Mouse (Mus musculus) G1E (cell line): ENCODE data around the gene Nuak2. TPM values are rescaled to one million over a fixed set of nuclear protein-coding genes. Genes with fewer than 3 reads are reported as not detected.

Source experiments
- ATAC-seq: 2 replicates; pipeline ENCODE4 v1.8.0; 2016; ENCODE audit warnings: mild to moderate bottlenecking; ENCODE audit not compliant: insufficient number of reproducible peaks, poor library complexity, low FRiP score, severe bottlenecking; ENCODE audit errors: extremely low read depth
- DNase-seq: peaks from one replicate; pipeline ENCODE4 v3.0.0; 2012; ENCODE audit warnings: low spot score
- H3K27me3 ChIP-seq: 2 replicates; pipeline ENCODE4 v1.6.1; 2012; ENCODE audit warnings: mild to moderate bottlenecking, low read length, inconsistent platforms; ENCODE audit not compliant: insufficient read depth
- H3K36me3 ChIP-seq: replicated peaks from 2 replicates; pipeline ENCODE3; 2012; ENCODE audit warnings: mild to moderate bottlenecking, inconsistent platforms
- H3K4me1 ChIP-seq: 2 replicates; pipeline ENCODE4 v1.6.1; 2012; ENCODE audit warnings: low read depth, low read length, inconsistent platforms, mixed read lengths; ENCODE audit not compliant: insufficient read depth
- H3K4me3 ChIP-seq: 2 replicates; pipeline ENCODE4 v1.5.1; 2012; ENCODE audit warnings: low read depth, mild to moderate bottlenecking, inconsistent platforms, low read length, moderate library complexity, mixed read lengths
- H3K9me3 ChIP-seq: replicated peaks from 2 replicates; pipeline ENCODE4 v1.6.1; 2012; ENCODE audit warnings: inconsistent platforms
- CTCF ChIP-seq: IDR thresholded peaks from 2 replicates; pipeline ENCODE4 v1.5.1; 2012; ENCODE audit warnings: low read depth, low read length, inconsistent platforms, mixed read lengths
- GATA1 ChIP-seq: IDR thresholded peaks from 2 replicates; pipeline ENCODE4 v1.6.1; 2012; ENCODE audit warnings: borderline replicate concordance, low read length, inconsistent platforms, mixed read lengths
- GATA2 ChIP-seq: IDR thresholded peaks from 2 replicates; pipeline ENCODE4 v1.6.1; 2012; ENCODE audit warnings: low read depth, low read length, inconsistent platforms, borderline replicate concordance
- POLR2AphosphoS5 ChIP-seq: IDR thresholded peaks from 2 replicates; pipeline ENCODE4 v1.6.1; 2012; ENCODE audit warnings: low read depth, low read length, inconsistent platforms; ENCODE audit not compliant: insufficient replicate concordance
- TAL1 ChIP-seq: conservative IDR thresholded peaks from 2 replicates; pipeline ENCODE4 v1.6.1; 2012; ENCODE audit warnings: low read depth, low read length, inconsistent platforms, mixed read lengths
- polyA plus RNA-seq: library from polyadenylated mRNA; stranded (reverse); fragments of >175 nt; gene quantifications from 2 replicates; pipeline ENCODE4 v1.2.3, GENCODE M21; 2012
- total RNA-seq, 2 experiments: library from RNA; stranded (forward) in 1 of 2; stranded (reverse) in 1 of 2; fragments of 200-1000 nt in 1 of 2; fragments of >200 nt in 1 of 2; fragmentation: Nextera tagmentation in 1 of 2; gene quantifications; 2 replicates each; pipeline ENCODE4 v1.2.3; 2014 to 2017

The Nuak2 gene
- total and polyA plus RNA-seq, 3 experiments, result 0.33 TPM; not detected in 2

DNA sequence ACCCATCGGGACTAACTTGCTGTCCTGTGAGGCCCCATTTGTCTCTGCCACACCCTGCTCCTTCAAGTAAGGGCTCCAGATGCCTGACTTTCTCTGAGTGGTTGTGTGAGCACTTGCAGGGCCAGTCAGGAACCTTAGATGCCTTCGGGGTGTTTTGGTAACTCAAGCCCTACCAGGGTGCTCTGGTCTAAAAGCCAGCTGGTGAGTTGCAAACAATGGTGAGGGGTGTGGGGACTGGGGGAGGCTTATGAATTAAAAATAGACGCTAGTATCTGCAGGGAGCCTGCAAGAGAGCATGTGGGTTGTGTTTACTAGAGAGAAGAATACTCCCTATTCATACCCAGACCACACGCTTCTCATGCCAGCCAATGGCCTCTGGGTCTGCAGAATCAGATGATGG is 59.3 kb downstream of the Nuak2 start:
- Histone ChIP-seq H3K36me3 (peaks cover 85% of the 10 kb centered on the region), H3K4me3 (no peak overlapping the region; the same call in 1 of the 2 replicates), H3K27me3 (no peaks in the 10 kb centered on the region), H3K4me1 (peaks cover 97% of the 10 kb centered on the region), H3K9me3 (no peaks in the 10 kb centered on the region)
- no peak for ATAC-seq
- no peak for DNase-seq
- no peak for TF ChIP-seq CTCF
- TF ChIP-seq GATA2, result no peak
- TF ChIP-seq TAL1, result no peak
- TF ChIP-seq GATA1, result no peak
- TF ChIP-seq POLR2AphosphoS5, result no peak

DNA sequence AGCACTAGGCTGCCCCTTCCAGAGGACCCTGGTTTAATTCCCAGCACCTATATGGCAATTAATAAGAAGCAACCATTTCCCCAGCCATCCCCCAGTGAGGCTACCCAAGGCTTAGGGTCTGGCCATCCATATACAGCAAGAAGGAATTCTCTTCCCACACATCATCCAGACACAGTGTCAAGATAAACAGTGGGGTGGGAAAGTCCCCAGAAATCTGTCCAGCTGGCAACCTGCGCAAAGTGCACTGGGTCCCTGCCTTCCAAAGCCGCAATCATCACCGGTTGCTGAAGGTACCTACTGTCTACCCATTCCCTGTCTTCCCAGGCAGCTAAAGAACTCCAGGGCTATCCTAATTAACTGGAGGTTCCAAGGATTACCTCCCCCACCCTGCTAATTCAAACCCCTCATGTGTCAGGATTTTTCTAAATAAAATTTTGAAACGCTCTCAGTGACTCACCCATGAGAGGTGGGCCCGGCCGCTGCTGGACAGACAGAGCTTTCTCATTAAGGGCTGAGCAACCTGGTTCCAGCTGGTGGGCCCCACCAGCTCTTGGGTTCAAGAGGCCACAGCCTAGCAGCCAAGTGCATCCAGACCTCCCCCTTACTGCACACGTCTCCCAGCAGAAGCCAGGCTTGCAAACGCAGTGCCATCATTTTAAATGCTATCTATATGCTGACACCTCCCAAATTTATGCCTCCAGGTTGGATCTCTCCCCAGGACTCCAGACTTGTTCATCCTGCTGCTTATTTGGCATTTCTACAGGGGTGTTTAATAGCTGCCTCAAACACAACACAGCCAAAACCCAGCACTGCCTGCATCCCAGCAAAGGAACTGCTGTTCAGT is 60.5 kb downstream of the Nuak2 start:
- no peak for ATAC-seq
- Histone ChIP-seq H3K27me3 (no peaks in the 10 kb centered on the region), H3K9me3 (no peaks in the 10 kb centered on the region), H3K4me1 (peaks cover 97% of the 10 kb centered on the region), H3K36me3 (peaks cover 87% of the 10 kb centered on the region), H3K4me3 (peak overlapping the region; percentile 18; the same call in 1 of the 2 replicates)
- no peak for DNase-seq
- TF ChIP-seq GATA1, result no peak
- no peak for TF ChIP-seq TAL1
- no peak for TF ChIP-seq POLR2AphosphoS5
- no peak for TF ChIP-seq GATA2
- no peak for TF ChIP-seq CTCF

DNA sequence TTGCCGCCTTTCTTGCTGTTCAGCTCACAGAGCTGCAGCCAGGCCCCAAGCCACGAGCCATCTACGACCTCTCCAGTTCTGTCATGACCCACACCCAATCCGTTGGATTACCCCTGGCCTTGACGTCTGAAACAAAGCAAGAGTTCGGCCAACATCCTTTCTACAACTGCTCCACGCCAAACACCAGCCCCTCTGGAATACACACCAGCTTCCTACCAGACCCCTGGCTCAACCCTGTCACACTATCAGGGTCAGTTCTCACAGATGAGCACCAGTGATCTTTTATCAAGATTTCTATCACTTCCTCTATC is 61.1 kb downstream of the Nuak2 start:
- H3K9me3 ChIP-seq, result no peaks in the 10 kb centered on the region
- H3K36me3 ChIP-seq, result peaks cover 82% of the 10 kb centered on the region
- H3K4me1 ChIP-seq, result peaks cover 97% of the 10 kb centered on the region
- TF ChIP-seq GATA2 (no peak), CTCF (no peak), GATA1 (no peak), TAL1 (no peak), POLR2AphosphoS5 (no peak)
- DNase-seq (no peak), ATAC-seq (no peak)
- H3K27me3 ChIP-seq, result no peaks in the 10 kb centered on the region
- H3K4me3 ChIP-seq, result peak overlapping the region; percentile 18; the same call in 1 of the 2 replicates

DNA sequence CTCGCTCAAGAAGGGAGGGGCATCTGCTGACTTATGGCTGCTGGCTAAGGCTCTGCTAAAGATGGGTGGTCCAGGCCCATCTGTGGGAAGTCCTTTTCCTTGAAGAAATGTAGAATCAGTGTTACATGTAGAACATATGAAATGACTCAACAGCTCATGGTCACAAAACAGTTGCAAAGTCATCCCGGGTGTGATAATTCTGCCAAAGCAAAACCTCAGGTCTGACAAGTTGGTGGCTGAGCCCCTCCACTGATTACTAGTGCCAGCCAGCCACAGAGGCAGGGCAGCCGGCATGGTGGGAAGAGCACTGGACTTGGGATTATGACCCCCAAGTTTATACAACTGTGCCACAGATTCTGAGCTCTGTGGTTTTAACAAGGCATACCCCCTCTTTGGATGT is 61.9 kb downstream of the Nuak2 start:
- H3K4me3 ChIP-seq, result peak overlapping the region; percentile 7; the same call in 1 of the 2 replicates
- TF ChIP-seq POLR2AphosphoS5 (no peak), CTCF (no peak), GATA1 (no peak), TAL1 (no peak), GATA2 (no peak)
- DNase-seq (no peak), ATAC-seq (no peak)
- H3K27me3 ChIP-seq, result no peaks in the 10 kb centered on the region
- H3K9me3 ChIP-seq, result no peaks in the 10 kb centered on the region
- H3K36me3 ChIP-seq, result peaks cover 78% of the 10 kb centered on the region
- H3K4me1 ChIP-seq, result peaks cover 97% of the 10 kb centered on the region

DNA sequence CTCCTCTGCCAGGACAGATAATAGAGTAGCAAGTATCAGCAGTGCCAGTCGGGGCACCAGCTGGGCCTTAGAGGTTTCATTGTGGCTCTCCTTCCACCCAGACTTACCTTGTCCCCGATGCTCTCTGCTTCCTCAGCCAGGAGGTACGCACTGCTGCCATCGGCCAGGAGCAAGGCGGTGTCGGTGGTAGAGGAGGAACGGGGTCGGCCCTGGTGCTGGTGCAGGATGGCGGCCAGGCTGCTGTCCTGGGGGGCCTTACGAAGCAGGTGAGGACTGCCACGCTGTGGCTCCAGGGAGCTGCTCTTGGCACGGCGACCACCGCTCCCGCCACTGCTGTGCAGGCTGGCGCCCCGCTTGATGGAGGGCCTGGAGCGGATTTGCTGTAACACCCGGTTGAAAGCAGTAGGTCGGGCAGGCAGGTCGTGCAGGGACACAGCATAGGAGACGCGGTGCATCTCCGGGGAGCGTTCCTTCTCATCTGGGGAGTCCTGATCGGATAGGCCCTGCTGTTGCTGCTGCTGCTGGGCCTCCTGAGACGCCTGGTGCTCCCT is 64.7 kb downstream of the Nuak2 start:
- H3K9me3 ChIP-seq, result no peaks in the 10 kb centered on the region
- DNase-seq, result no peak
- no peak for ATAC-seq
- peaks cover 95% of the 10 kb centered on the region for H3K4me1 ChIP-seq
- no peaks in the 10 kb centered on the region for H3K27me3 ChIP-seq
- H3K4me3 ChIP-seq, result peak overlapping the region; percentile 24; the same call in 1 of the 2 replicates
- H3K36me3 ChIP-seq, result peaks cover 70% of the 10 kb centered on the region
- no peak for TF ChIP-seq CTCF
- no peak for TF ChIP-seq POLR2AphosphoS5
- TF ChIP-seq GATA1, result no peak
- TF ChIP-seq TAL1, result no peak
- no peak for TF ChIP-seq GATA2

DNA sequence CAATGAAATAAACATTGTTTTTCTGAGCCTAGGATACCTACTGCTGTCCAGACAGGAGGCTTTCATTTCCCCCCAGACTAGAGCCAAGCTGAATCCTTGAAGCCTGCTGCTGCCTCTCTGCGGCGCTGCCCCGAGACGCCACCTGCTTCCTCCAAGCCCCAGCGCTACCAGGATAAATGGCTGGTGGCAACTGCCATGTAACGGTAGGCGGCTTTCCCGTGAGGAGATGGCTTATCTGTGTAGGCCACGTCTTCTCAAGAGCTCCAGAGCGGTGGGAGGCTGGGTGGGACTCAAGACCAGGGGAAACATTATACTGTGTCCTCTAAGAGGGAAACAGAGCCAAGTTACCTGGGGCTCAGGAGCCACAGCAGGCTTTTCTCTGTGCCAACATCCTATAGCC is 66.0 kb downstream of the Nuak2 start:
- Histone ChIP-seq H3K36me3 (peaks cover 69% of the 10 kb centered on the region), H3K4me1 (peaks cover 95% of the 10 kb centered on the region)

More for the DNA sequence above, 66.0 kb downstream of the Nuak2 start:
- ATAC-seq, result peak; percentile 86
- DNase-seq, result peak; percentile 93
- Histone ChIP-seq H3K4me3 (peak overlapping the region; percentile 63; the same call in 1 of the 2 replicates), H3K27me3 (no peaks in the 10 kb centered on the region), H3K9me3 (no peaks in the 10 kb centered on the region)
- TF ChIP-seq TAL1, result peak; percentile 29; the same call in 1 of the 2 replicates
- TF ChIP-seq CTCF, result no peak
- TF ChIP-seq GATA1, result no peak
- no peak for TF ChIP-seq GATA2
- no peak for TF ChIP-seq POLR2AphosphoS5

Other genes with a start within 250 kb of the Nuak2 start
- not detected in 2 replicates for gene Mfsd4a, start 248.1 kb upstream of the Nuak2 start, total RNA-seq (2014; fragmentation: Nextera tagmentation)
- gene Mfsd4a, start 248.1 kb upstream of the Nuak2 start, total RNA-seq (2017), result 0.70 and 1.0 TPM in 2 replicates
- gene Mfsd4a, start 248.1 kb upstream of the Nuak2 start, polyA plus RNA-seq, result not detected in 2 replicates
- not detected in 2 replicates for gene Cdk18, start 176.4 kb upstream of the Nuak2 start, total RNA-seq (2014; fragmentation: Nextera tagmentation)
- 0.06 and 0.33 TPM in 2 replicates for gene Cdk18, start 176.4 kb upstream of the Nuak2 start, total RNA-seq (2017)
- gene Cdk18, start 176.4 kb upstream of the Nuak2 start, polyA plus RNA-seq, result 0.02 TPM in 1 of 2 replicates, not detected in the other
- not detected in 2 replicates for gene Lemd1, start 124.7 kb upstream of the Nuak2 start, total RNA-seq (2014; fragmentation: Nextera tagmentation)
- gene Lemd1, start 124.7 kb upstream of the Nuak2 start, total RNA-seq (2017), result 0.17 and 0.44 TPM in 2 replicates
- gene Lemd1, start 124.7 kb upstream of the Nuak2 start, polyA plus RNA-seq, result not detected in 2 replicates
- not detected in 2 replicates for gene AC124108.1, start 124.7 kb upstream of the Nuak2 start, total RNA-seq (2014; fragmentation: Nextera tagmentation)
- gene AC124108.1, start 124.7 kb upstream of the Nuak2 start, total RNA-seq (2017), result under 0.01 and 0.05 TPM in 2 replicates
- gene AC124108.1, start 124.7 kb upstream of the Nuak2 start, polyA plus RNA-seq, result not detected in 2 replicates
- not detected in 2 replicates for gene Gm10188, start 86.4 kb upstream of the Nuak2 start, total RNA-seq (2014; fragmentation: Nextera tagmentation)
- 0.17 TPM in 1 of 2 replicates, not detected in the other for gene Gm10188, start 86.4 kb upstream of the Nuak2 start, total RNA-seq (2017)
- gene Gm10188, start 86.4 kb upstream of the Nuak2 start, polyA plus RNA-seq, result not detected in 2 replicates
- not detected in 2 replicates for gene Klhdc8a, start 17.5 kb upstream of the Nuak2 start, total RNA-seq (2014; fragmentation: Nextera tagmentation)
- gene Klhdc8a, start 17.5 kb upstream of the Nuak2 start, total RNA-seq (2017), result 0.06 and 0.11 TPM in 2 replicates
- not detected in 2 replicates for gene Klhdc8a, start 17.5 kb upstream of the Nuak2 start, polyA plus RNA-seq
- 11.8 and 99.6 TPM in 2 replicates for gene Tmcc2, start 75.2 kb downstream of the Nuak2 start, total RNA-seq (2014; fragmentation: Nextera tagmentation)
- 6.7 and 7.9 TPM in 2 replicates for gene Tmcc2, start 75.2 kb downstream of the Nuak2 start, total RNA-seq (2017)
- gene Tmcc2, start 75.2 kb downstream of the Nuak2 start, polyA plus RNA-seq, result 14.9 and 18.3 TPM in 2 replicates
- 22.7 and 24.8 TPM in 2 replicates for gene Dstyk, start 101.4 kb downstream of the Nuak2 start, total RNA-seq (2014; fragmentation: Nextera tagmentation)
- gene Dstyk, start 101.4 kb downstream of the Nuak2 start, total RNA-seq (2017), result 18.5 and 19.0 TPM in 2 replicates
- gene Dstyk, start 101.4 kb downstream of the Nuak2 start, polyA plus RNA-seq, result 2.3 and 2.9 TPM in 2 replicates
- gene Rbbp5, start 161.2 kb downstream of the Nuak2 start, total RNA-seq (2014; fragmentation: Nextera tagmentation), result 134 and 147 TPM in 2 replicates
- gene Rbbp5, start 161.2 kb downstream of the Nuak2 start, total RNA-seq (2017), result 89.9 and 93.4 TPM in 2 replicates
- gene Rbbp5, start 161.2 kb downstream of the Nuak2 start, polyA plus RNA-seq, result 9.8 and 10.8 TPM in 2 replicates
- 13.1 and 16.4 TPM in 2 replicates for gene Tmem81, start 190.1 kb downstream of the Nuak2 start, total RNA-seq (2014; fragmentation: Nextera tagmentation)
- gene Tmem81, start 190.1 kb downstream of the Nuak2 start, total RNA-seq (2017), result 8.9 and 9.9 TPM in 2 replicates
- gene Tmem81, start 190.1 kb downstream of the Nuak2 start, polyA plus RNA-seq, result 0.70 and 0.95 TPM in 2 replicates
- not detected in 2 replicates for gene Cntn2, start 227.1 kb downstream of the Nuak2 start, total RNA-seq (2014; fragmentation: Nextera tagmentation)
- 0.06 and 0.33 TPM in 2 replicates for gene Cntn2, start 227.1 kb downstream of the Nuak2 start, total RNA-seq (2017)
- not detected in 2 replicates for gene Cntn2, start 227.1 kb downstream of the Nuak2 start, polyA plus RNA-seq